Mouse (Mus musculus): ENCODE measurements at regions not wholly inside any gene's neighbourhood (a gene's known extent, or its start where the extent isn't known, plus 50 kb on each side); places are given as distances from the start of the nearest gene placed in this dataset.
"Not testable (repeated sequence)": the region's sequence is repeated elsewhere in the genome, so short reads cannot be mapped to it uniquely, and the experiment has no call there.

- no peak for TF ChIP-seq CTCF (IDR thresholded peaks at IDR 0.05)
- H3K9ac ChIP-seq (replicated peaks; ENCODE audit: low read length, poor library complexity, severe bottlenecking), result no peak overlapping the region
- DNase-seq (ENCODE audit: low spot score) (no peak), ATAC-seq (ENCODE audit: low FRiP score) (no peak)
- 80% methylated on average over 3 of the region's 3 CpGs for WGBS
- no peak overlapping the region for H3K27ac ChIP-seq (ENCODE audit: low read depth, low read length)
- no peaks in the 10 kb centered on the region for H3K36me3 ChIP-seq (ENCODE audit: insufficient read depth, low read length)
- no peak overlapping the region for H3K4me3 ChIP-seq (ENCODE audit: low read depth, low read length)
- H3K4me1 ChIP-seq (ENCODE audit: insufficient read depth, low read length), result no peaks in the 10 kb centered on the region
- H3K9me3 ChIP-seq (ENCODE audit: low read length), result no peaks in the 10 kb centered on the region
- H3K4me2 ChIP-seq (ENCODE audit: low read depth, low read length, poor library complexity, severe bottlenecking), result no peak overlapping the region
- H3K27me3 ChIP-seq (ENCODE audit: insufficient read depth, low read length), result no peaks in the 10 kb centered on the region
Observed at GRCm38 (mm10) chr1:143307379-143307778, 333.1 kb upstream of the B3galt2 start.

GRCm38 (mm10) chr1:143318381-143318780 lies 322.1 kb upstream of the B3galt2 start:
- H3K27ac ChIP-seq (ENCODE audit: low read depth, low read length), result no peak overlapping the region
- no peaks in the 10 kb centered on the region for H3K9me3 ChIP-seq (ENCODE audit: low read length)
- ATAC-seq (ENCODE audit: low FRiP score) (no peak), DNase-seq (ENCODE audit: low spot score) (no peak)
- no peaks in the 10 kb centered on the region for H3K36me3 ChIP-seq (ENCODE audit: insufficient read depth, low read length)
- WGBS, result 90% methylated on average over 12 of the region's 12 CpGs
- TF ChIP-seq CTCF (IDR thresholded peaks at IDR 0.05), result no peak
- H3K4me2 ChIP-seq (ENCODE audit: low read depth, low read length, poor library complexity, severe bottlenecking), result no peak overlapping the region
- H3K4me3 ChIP-seq (ENCODE audit: low read depth, low read length), result no peak overlapping the region
- H3K9ac ChIP-seq (replicated peaks; ENCODE audit: low read length, poor library complexity, severe bottlenecking), result no peak overlapping the region
- H3K27me3 ChIP-seq (ENCODE audit: insufficient read depth, low read length), result no peaks in the 10 kb centered on the region
- no peaks in the 10 kb centered on the region for H3K4me1 ChIP-seq (ENCODE audit: insufficient read depth, low read length)

GRCm38 (mm10) chr1:143319568-143319967 lies 320.9 kb upstream of the B3galt2 start:
- DNase-seq (ENCODE audit: low spot score) (no peak), ATAC-seq (ENCODE audit: low FRiP score) (no peak)
- Histone ChIP-seq H3K9me3 (ENCODE audit: low read length) (no peaks in the 10 kb centered on the region), H3K4me3 (ENCODE audit: low read depth, low read length) (no peak overlapping the region), H3K4me2 (ENCODE audit: low read depth, low read length, poor library complexity, severe bottlenecking) (no peak overlapping the region), H3K27me3 (ENCODE audit: insufficient read depth, low read length) (no peaks in the 10 kb centered on the region), H3K9ac (replicated peaks; ENCODE audit: low read length, poor library complexity, severe bottlenecking) (no peak overlapping the region), H3K4me1 (ENCODE audit: insufficient read depth, low read length) (no peaks in the 10 kb centered on the region), H3K36me3 (ENCODE audit: insufficient read depth, low read length) (no peaks in the 10 kb centered on the region), H3K27ac (ENCODE audit: low read depth, low read length) (no peak overlapping the region)
- 93% methylated on average over 7 of the region's 7 CpGs for WGBS
- no peak for TF ChIP-seq CTCF (IDR thresholded peaks at IDR 0.05)

GRCm38 (mm10) chr1:143351388-143351787 lies 289.1 kb upstream of the B3galt2 start:
- H3K27me3 ChIP-seq (ENCODE audit: insufficient read depth, low read length), result no peaks in the 10 kb centered on the region
- H3K4me1 ChIP-seq (ENCODE audit: insufficient read depth, low read length), result no peaks in the 10 kb centered on the region
- TF ChIP-seq CTCF (IDR thresholded peaks at IDR 0.05), result no peak
- DNase-seq (ENCODE audit: low spot score) (no peak), ATAC-seq (ENCODE audit: low FRiP score) (no peak)
- no peak overlapping the region for H3K9ac ChIP-seq (replicated peaks; ENCODE audit: low read length, poor library complexity, severe bottlenecking)
- no peak overlapping the region for H3K4me2 ChIP-seq (ENCODE audit: low read depth, low read length, poor library complexity, severe bottlenecking)
- H3K9me3 ChIP-seq (ENCODE audit: low read length), result no peaks in the 10 kb centered on the region
- no peak overlapping the region for H3K27ac ChIP-seq (ENCODE audit: low read depth, low read length)
- WGBS, result 89% methylated on average over 1 of the region's 1 CpGs
- H3K4me3 ChIP-seq (ENCODE audit: low read depth, low read length), result no peak overlapping the region
- H3K36me3 ChIP-seq (ENCODE audit: insufficient read depth, low read length), result no peaks in the 10 kb centered on the region

GRCm38 (mm10) chr1:143360256-143360655 lies 280.2 kb upstream of the B3galt2 start:
- H3K36me3 ChIP-seq (ENCODE audit: insufficient read depth, low read length); DNase-seq (ENCODE audit: low spot score); H3K27ac ChIP-seq (ENCODE audit: low read depth, low read length); ATAC-seq (ENCODE audit: low FRiP score); H3K4me3 ChIP-seq (ENCODE audit: low read depth, low read length); H3K9me3 ChIP-seq (ENCODE audit: low read length); H3K4me1 ChIP-seq (ENCODE audit: insufficient read depth, low read length); H3K27me3 ChIP-seq (ENCODE audit: insufficient read depth, low read length); H3K4me2 ChIP-seq (ENCODE audit: low read depth, low read length, poor library complexity, severe bottlenecking); H3K9ac ChIP-seq (replicated peaks; ENCODE audit: low read length, poor library complexity, severe bottlenecking): not testable (repeated sequence)

GRCm38 (mm10) chr1:143391851-143392250 lies 248.6 kb upstream of the B3galt2 start:
- Histone ChIP-seq H3K4me2 (ENCODE audit: low read depth, low read length, poor library complexity, severe bottlenecking) (no peak overlapping the region), H3K36me3 (ENCODE audit: insufficient read depth, low read length) (no peaks in the 10 kb centered on the region), H3K27me3 (ENCODE audit: insufficient read depth, low read length) (no peaks in the 10 kb centered on the region), H3K9me3 (ENCODE audit: low read length) (no peaks in the 10 kb centered on the region), H3K9ac (replicated peaks; ENCODE audit: low read length, poor library complexity, severe bottlenecking) (no peak overlapping the region), H3K4me3 (ENCODE audit: low read depth, low read length) (no peak overlapping the region), H3K4me1 (ENCODE audit: insufficient read depth, low read length) (no peaks in the 10 kb centered on the region), H3K27ac (ENCODE audit: low read depth, low read length) (no peak overlapping the region)
- WGBS, result 70% methylated on average over 4 of the region's 4 CpGs
- DNase-seq (ENCODE audit: low spot score) (peak; percentile 45), ATAC-seq (ENCODE audit: low FRiP score) (no peak)
- TF ChIP-seq CTCF (IDR thresholded peaks at IDR 0.05), result no peak
